Mouse (Mus musculus): ENCODE results near the gene Slc17a3. TPM values are rescaled to one million over a fixed set of nuclear protein-coding genes. Genes with fewer than 3 reads are reported as not detected.

The Slc17a3 gene
- polyA plus RNA-seq, 1 experiment = 142 TPM

- no peaks in the 10 kb centered on the region for H3K27me3 ChIP-seq (replicated peaks; ENCODE audit: control insufficient read depth, insufficient read depth, low read length)
Observed at GRCm38 (mm10) chr13:23856401-23856800, 17.2 kb downstream of the Slc17a3 start.

DNA sequence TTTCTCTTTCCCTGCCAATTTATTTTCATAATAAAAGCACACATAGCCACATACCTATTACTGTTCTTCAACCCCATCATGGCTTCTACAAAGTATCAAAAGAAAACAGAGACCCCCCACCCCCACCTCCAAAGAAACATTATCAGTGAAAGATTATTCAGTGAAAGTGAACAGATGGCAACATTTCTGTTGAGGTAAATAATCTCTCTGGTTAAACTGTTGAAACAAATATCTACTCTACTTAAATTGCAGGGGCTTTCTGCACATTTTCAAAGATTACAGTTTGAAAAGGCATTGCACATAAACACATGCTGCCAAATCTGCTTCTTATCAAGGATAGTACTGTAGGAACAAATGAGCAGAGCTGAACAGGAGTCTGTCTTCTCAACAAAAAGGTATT is 22.6 kb downstream of the Slc17a3 start:
- H3K27ac ChIP-seq (ENCODE audit: insufficient read depth, low read depth, low read length) = no peak overlapping the region
- DNase-seq = no peak
- TF ChIP-seq POLR2A (IDR thresholded peaks at IDR 0.05; ENCODE audit: low read depth, low read length) (no peak), CTCF (conservative IDR thresholded peaks at IDR 0.05; ENCODE audit: insufficient read depth, insufficient read length, low read depth, low read length) (no peak)
- H3K4me3 ChIP-seq (ENCODE audit: insufficient read depth, low read depth, low read length) = no peak overlapping the region
- H3K27me3 ChIP-seq (replicated peaks; ENCODE audit: control insufficient read depth, insufficient read depth, low read length) = no peaks in the 10 kb centered on the region
- H3K36me3 ChIP-seq (ENCODE audit: control insufficient read depth, insufficient read depth, low read length) = peaks cover 9% of the 10 kb centered on the region
- H3K4me1 ChIP-seq (ENCODE audit: control insufficient read depth, insufficient read depth, low read length) = peaks cover 11% of the 10 kb centered on the region

More at GRCm38 (mm10) chr13:23856401-23856800, 17.2 kb downstream of the Slc17a3 start:
- H3K4me1 ChIP-seq (ENCODE audit: control insufficient read depth, insufficient read depth, low read length) = peaks cover 9% of the 10 kb centered on the region; the same call in 1 of the 2 replicates
- peak overlapping the region; percentile 11; the same call in 1 of the 2 replicates for H3K27ac ChIP-seq (ENCODE audit: insufficient read depth, low read depth, low read length)
- no peak for DNase-seq
- H3K4me3 ChIP-seq (ENCODE audit: insufficient read depth, low read depth, low read length) = no peak overlapping the region
- TF ChIP-seq CTCF (conservative IDR thresholded peaks at IDR 0.05; ENCODE audit: insufficient read depth, insufficient read length, low read depth, low read length) (no peak), POLR2A (IDR thresholded peaks at IDR 0.05; ENCODE audit: low read depth, low read length) (no peak)
- WGBS = 56% methylated on average over 3 of the region's 3 CpGs
- H3K36me3 ChIP-seq (ENCODE audit: control insufficient read depth, insufficient read depth, low read length) = peaks cover 15% of the 10 kb centered on the region

GRCm38 (mm10) chr13:23864711-23865110 is 25.5 kb downstream of the Slc17a3 start:
- peak; percentile 63 for DNase-seq
- H3K4me1 ChIP-seq (ENCODE audit: control insufficient read depth, insufficient read depth, low read length) = peaks cover 17% of the 10 kb centered on the region
- no peaks in the 10 kb centered on the region for H3K27me3 ChIP-seq (replicated peaks; ENCODE audit: control insufficient read depth, insufficient read depth, low read length)
- H3K4me3 ChIP-seq (ENCODE audit: insufficient read depth, low read depth, low read length) = no peak overlapping the region
- no peak overlapping the region for H3K27ac ChIP-seq (ENCODE audit: insufficient read depth, low read depth, low read length)
- WGBS = 63% methylated on average over 9 of the region's 9 CpGs
- H3K36me3 ChIP-seq (ENCODE audit: control insufficient read depth, insufficient read depth, low read length) = no peaks in the 10 kb centered on the region; the same call in 1 of the 2 replicates
- TF ChIP-seq POLR2A (IDR thresholded peaks at IDR 0.05; ENCODE audit: low read depth, low read length) = no peak
- TF ChIP-seq CTCF (conservative IDR thresholded peaks at IDR 0.05; ENCODE audit: insufficient read depth, insufficient read length, low read depth, low read length) = no peak

GRCm38 (mm10) chr13:23866086-23866710 is 27.0 kb downstream of the Slc17a3 start:
- Histone ChIP-seq H3K36me3 (ENCODE audit: control insufficient read depth, insufficient read depth, low read length) (no peaks in the 10 kb centered on the region), H3K4me3 (ENCODE audit: insufficient read depth, low read depth, low read length) (no peak overlapping the region), H3K27me3 (replicated peaks; ENCODE audit: control insufficient read depth, insufficient read depth, low read length) (no peaks in the 10 kb centered on the region), H3K4me1 (ENCODE audit: control insufficient read depth, insufficient read depth, low read length) (peaks cover 19% of the 10 kb centered on the region), H3K27ac (ENCODE audit: insufficient read depth, low read depth, low read length) (peak overlapping the region; percentile 92)
- WGBS = 51% methylated on average over 9 of the region's 9 CpGs
- peak; percentile 44 for DNase-seq
- TF ChIP-seq CTCF (conservative IDR thresholded peaks at IDR 0.05; ENCODE audit: insufficient read depth, insufficient read length, low read depth, low read length) (no peak), POLR2A (IDR thresholded peaks at IDR 0.05; ENCODE audit: low read depth, low read length) (no peak)

- no peak for TF ChIP-seq CTCF (conservative IDR thresholded peaks at IDR 0.05; ENCODE audit: insufficient read depth, insufficient read length, low read depth, low read length)
- no peak for TF ChIP-seq POLR2A (IDR thresholded peaks at IDR 0.05; ENCODE audit: low read depth, low read length)
- DNase-seq = peak; percentile 89
- Histone ChIP-seq H3K4me3 (ENCODE audit: insufficient read depth, low read depth, low read length) (no peak overlapping the region; the same call in 1 of the 2 replicates), H3K27me3 (replicated peaks; ENCODE audit: control insufficient read depth, insufficient read depth, low read length) (no peaks in the 10 kb centered on the region), H3K4me1 (ENCODE audit: control insufficient read depth, insufficient read depth, low read length) (peaks cover 19% of the 10 kb centered on the region), H3K27ac (ENCODE audit: insufficient read depth, low read depth, low read length) (peak overlapping the region; percentile 92), H3K36me3 (ENCODE audit: control insufficient read depth, insufficient read depth, low read length) (no peaks in the 10 kb centered on the region)
- WGBS = 49% methylated on average over 6 of the region's 6 CpGs
Observed at GRCm38 (mm10) chr13:23867000-23867399, 27.8 kb downstream of the Slc17a3 start.

DNA sequence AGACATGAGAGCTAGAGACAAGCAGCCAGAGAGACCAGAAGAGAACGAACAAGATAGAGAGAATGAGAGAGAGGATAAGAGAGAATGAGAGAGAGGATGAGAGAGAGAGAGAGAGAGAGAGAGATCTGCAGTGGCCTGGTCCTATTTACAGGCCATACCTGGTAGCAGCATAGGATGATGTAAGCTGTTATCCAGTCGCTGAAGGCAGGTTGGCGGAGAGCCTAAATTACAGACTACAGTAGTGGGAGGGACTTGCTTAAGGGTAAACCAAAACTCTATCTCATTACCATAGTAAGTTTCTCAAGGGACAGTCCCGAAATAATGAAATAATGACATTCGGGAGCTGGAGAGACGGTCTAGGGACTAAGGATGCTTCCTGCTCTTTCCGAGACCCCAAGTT is 28.2 kb downstream of the Slc17a3 start, which contains the start of gene Slc17a1:
TSS of gene Slc17a1 (plus strand) at position 346 of the 400 bp plus-strand sequence.
- peak within 1 kb of the TSS; percentile 92 for H3K27ac ChIP-seq (ENCODE audit: insufficient read depth, low read depth, low read length)
- peaks cover 2% of the 10 kb centered on the region for H3K36me3 ChIP-seq (ENCODE audit: control insufficient read depth, insufficient read depth, low read length)
- no peaks in the 10 kb centered on the region for H3K27me3 ChIP-seq (replicated peaks; ENCODE audit: control insufficient read depth, insufficient read depth, low read length)
- peaks cover 19% of the 10 kb centered on the region for H3K4me1 ChIP-seq (ENCODE audit: control insufficient read depth, insufficient read depth, low read length)
- 68% methylated on average over 7 of the region's 7 CpGs for WGBS
- no peak for TF ChIP-seq CTCF (conservative IDR thresholded peaks at IDR 0.05; ENCODE audit: insufficient read depth, insufficient read length, low read depth, low read length)
- peak; percentile 80 for DNase-seq
- no peak within 1 kb of the TSS; the same call in 1 of the 2 replicates for H3K4me3 ChIP-seq (ENCODE audit: insufficient read depth, low read depth, low read length)

- peak overlapping the region; percentile 98 for H3K27ac ChIP-seq (ENCODE audit: insufficient read depth, low read depth, low read length)
- H3K4me1 ChIP-seq (ENCODE audit: control insufficient read depth, insufficient read depth, low read length) = peaks cover 22% of the 10 kb centered on the region
- peak overlapping the region; percentile 18; the same call in 1 of the 2 replicates for H3K4me3 ChIP-seq (ENCODE audit: insufficient read depth, low read depth, low read length)
- TF ChIP-seq CTCF (conservative IDR thresholded peaks at IDR 0.05; ENCODE audit: insufficient read depth, insufficient read length, low read depth, low read length) (no peak), POLR2A (IDR thresholded peaks at IDR 0.05; ENCODE audit: low read depth, low read length) (no peak)
- H3K27me3 ChIP-seq (replicated peaks; ENCODE audit: control insufficient read depth, insufficient read depth, low read length) = no peaks in the 10 kb centered on the region
- peaks cover 6% of the 10 kb centered on the region for H3K36me3 ChIP-seq (ENCODE audit: control insufficient read depth, insufficient read depth, low read length)
- peak; percentile 89 for DNase-seq
- WGBS = 64% methylated on average over 8 of the region's 8 CpGs
Observed at GRCm38 (mm10) chr13:23868790-23869533, 29.7 kb downstream of the Slc17a3 start.
